Mouse (Mus musculus) ES-E14 (cell line): ENCODE measurements at regions not wholly inside any gene's neighbourhood (a gene's known extent, or its start where the extent isn't known, plus 50 kb on each side); places are given as distances from the start of the nearest gene placed in this dataset.

Experiments
- CHD2 ChIP-seq: IDR thresholded peaks from 2 replicates; pipeline ENCODE4 v1.6.1; 2014; ENCODE audit warnings: mild to moderate bottlenecking, low read depth, low read length, inconsistent platforms
- MAFK ChIP-seq: IDR thresholded peaks from 2 replicates; pipeline ENCODE4 v1.6.1; 2014; ENCODE audit warnings: mild to moderate bottlenecking, low read depth, low read length, inconsistent platforms; ENCODE audit not compliant: insufficient read depth
- ZC3H11A ChIP-seq: IDR thresholded peaks from 2 replicates; pipeline ENCODE4 v1.6.1; 2012; ENCODE audit warnings: low read depth, mild to moderate bottlenecking, inconsistent platforms, low read length, borderline replicate concordance
- ZNF384 ChIP-seq: IDR thresholded peaks from 2 replicates; pipeline ENCODE4 v1.6.1; 2012; ENCODE audit warnings: low read depth, low read length, inconsistent platforms

GRCm38 (mm10) chr12:109926643-109927042 is 326.5 kb upstream of the Rtl1 start:
- no peak for TF ChIP-seq ZC3H11A
- TF ChIP-seq MAFK, result no peak
- TF ChIP-seq ZNF384, result no peak
- no peak for TF ChIP-seq CHD2
